Mouse (Mus musculus): ENCODE results near the gene Slco1a6.

Gene Slco1a6

GRCm38 (mm10) chr6:142045746-142046145 lies 162.6 kb downstream of the Slco1a6 start:
- TF ChIP-seq GATA4 (IDR thresholded peaks at IDR 0.05; ENCODE audit: insufficient replicate concordance, low read length), result no peak

- no peak for TF ChIP-seq GATA4 (IDR thresholded peaks at IDR 0.05; ENCODE audit: insufficient replicate concordance, low read length)
These were observed 166.4 kb downstream of the Slco1a6 start for GRCm38 (mm10) chr6:142041896-142042295.

- no peak for TF ChIP-seq GATA4 (IDR thresholded peaks at IDR 0.05; ENCODE audit: insufficient replicate concordance, low read length)
These were observed 167.8 kb downstream of the Slco1a6 start for GRCm38 (mm10) chr6:142040306-142041175.

- no peak for TF ChIP-seq GATA4 (IDR thresholded peaks at IDR 0.05; ENCODE audit: insufficient replicate concordance, low read length)
These were observed 172.6 kb downstream of the Slco1a6 start for GRCm38 (mm10) chr6:142035771-142036170.

All from liver, adult (tissue).